Mouse (Mus musculus) spleen, postnatal 4 days (tissue): ENCODE measurements around the gene Megf6.

Experiments
- DNase-seq, 2 experiments: peaks; one replicate each; pipeline ENCODE4 v3.0.0; 2022; ENCODE audit warnings: low spot score in 2 of 2

Megf6 gene

DNA sequence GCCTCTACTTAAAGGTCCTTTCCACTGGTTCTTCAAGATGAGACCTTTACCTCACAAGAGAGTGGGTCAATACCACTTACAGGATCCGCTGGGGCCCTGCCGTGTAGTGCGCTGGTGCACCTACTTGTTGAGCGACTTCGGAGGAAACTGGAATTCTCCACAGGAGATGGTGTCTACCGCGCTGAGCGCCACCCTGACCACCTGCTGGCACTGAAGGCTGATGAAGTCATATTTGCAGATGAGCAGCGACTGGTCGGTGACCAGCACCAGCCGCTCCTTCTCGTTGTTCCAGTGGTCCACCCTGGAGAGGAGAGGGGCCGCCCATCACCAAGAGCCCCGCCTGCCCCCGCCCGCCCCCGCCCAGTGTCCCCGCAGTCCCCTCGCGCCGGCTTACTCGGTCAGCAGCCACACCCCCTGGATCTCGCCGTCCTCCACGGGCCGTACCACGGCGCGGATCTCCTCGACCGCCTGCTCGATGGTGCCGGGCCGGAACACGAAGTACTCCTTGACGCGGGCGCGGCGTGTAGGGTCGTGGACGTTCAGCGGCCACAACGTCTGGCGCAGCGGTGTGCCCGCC is 10.5 kb upstream of the Megf6 start:
- no peak for DNase-seq

DNA sequence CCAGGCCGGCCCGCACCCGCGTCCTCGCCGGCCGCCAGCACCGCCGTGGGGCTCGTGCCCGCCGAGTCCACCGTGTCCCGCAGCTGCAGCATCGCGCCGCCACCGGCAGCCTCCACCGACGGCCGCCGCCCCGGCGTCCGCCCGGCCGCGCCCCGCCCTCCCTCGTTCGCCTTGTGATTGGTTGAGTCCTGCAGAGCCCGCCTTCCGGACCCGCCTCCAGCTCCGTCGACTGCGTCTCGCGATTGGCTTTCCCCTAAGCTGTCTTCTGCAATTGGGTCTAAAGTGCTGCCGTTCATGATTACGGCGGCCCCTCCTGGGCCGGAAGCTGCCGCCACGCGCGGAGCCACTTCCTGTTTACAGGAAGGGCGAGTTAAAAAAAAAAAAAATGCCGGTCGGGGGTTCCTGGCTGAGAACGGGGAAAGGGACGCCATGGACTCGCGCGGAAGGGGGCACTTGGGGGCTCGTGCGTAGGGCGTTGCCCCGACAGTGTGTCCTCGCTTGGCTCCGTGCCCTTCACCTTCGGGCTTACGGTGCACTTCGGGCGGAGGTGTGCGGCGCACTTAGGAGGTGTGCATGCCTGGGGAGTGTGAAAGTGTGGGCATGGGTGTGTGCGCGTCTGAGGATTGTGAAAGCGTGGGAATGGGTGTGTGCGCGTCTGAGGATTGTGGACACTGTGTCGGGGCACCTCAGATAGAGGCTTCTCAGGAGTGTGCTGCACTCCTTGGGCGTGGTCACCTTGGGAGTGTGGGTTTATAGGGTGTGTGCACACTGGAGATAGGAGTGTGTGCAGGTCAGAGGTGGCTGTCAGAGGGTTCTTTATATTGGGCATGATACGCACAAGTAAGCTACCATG is 9.8 kb upstream of the Megf6 start, which contains the start of gene Tprgl:
Gene Tprgl (minus strand): TSS at position 129 of the 853 bp plus-strand sequence.
- peak; percentile 98 to 99 for DNase-seq

DNA sequence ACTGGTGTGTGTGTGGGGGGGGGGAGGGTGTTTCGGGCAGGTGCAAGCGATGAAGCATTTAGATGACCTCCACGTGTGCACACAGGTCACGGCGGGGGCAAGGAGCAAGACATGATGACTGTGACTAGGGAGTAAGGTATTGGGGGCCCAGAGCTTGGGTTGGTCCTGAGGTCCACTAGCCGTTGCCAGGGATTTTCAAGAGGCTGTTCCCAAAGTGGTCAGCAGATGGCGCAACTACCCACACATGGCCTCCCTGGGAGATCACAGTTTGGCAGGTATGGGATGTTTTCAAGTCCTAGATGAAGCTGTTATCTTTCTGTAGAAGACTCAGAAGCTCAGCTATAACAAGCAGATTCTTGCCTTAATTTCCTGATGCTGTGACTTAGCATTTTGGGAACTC is 7.2 kb upstream of the Megf6 start:
- DNase-seq = peak; percentile 79 to 94

DNA sequence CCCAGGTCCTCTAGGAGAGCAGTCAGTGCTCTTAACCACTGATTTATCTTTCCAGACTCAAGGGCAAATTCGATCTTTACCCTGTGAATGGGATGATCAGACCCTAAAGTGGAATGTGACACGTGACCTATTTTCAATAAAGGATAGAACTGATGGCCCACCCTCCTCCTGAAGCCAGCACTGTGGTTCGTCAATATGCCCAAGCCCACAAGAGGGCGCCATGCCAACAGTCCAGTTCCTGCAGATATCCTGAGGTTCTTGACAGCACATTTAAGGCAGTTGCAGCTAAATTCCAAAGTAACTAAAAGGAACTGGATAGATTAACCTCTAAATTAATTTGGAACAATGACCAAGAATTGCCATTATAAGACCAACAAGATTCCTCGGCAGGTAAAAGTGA is 3.5 kb upstream of the Megf6 start:
- DNase-seq = peak; percentile 66 to 85

DNA sequence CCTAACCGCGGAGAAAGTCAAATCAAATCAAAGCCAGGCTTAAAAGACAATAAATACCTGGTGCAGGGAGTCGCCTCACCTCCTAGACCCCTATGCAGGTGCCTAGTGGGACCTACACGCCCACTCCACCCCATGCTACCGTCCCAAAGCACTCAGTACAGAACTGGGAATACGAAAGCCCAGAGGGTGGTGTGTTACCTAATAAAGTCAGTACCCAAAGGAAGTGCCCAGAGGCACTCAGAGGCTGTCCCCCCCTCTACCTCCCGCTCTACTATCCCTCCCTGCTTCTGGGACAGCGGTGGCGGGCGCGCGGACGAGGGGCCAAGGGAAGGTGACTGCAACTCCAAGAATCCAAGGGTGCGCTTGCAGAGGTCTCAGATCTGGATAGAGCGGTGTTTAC is 509 bp upstream of the Megf6 start:
- no peak for DNase-seq

DNA sequence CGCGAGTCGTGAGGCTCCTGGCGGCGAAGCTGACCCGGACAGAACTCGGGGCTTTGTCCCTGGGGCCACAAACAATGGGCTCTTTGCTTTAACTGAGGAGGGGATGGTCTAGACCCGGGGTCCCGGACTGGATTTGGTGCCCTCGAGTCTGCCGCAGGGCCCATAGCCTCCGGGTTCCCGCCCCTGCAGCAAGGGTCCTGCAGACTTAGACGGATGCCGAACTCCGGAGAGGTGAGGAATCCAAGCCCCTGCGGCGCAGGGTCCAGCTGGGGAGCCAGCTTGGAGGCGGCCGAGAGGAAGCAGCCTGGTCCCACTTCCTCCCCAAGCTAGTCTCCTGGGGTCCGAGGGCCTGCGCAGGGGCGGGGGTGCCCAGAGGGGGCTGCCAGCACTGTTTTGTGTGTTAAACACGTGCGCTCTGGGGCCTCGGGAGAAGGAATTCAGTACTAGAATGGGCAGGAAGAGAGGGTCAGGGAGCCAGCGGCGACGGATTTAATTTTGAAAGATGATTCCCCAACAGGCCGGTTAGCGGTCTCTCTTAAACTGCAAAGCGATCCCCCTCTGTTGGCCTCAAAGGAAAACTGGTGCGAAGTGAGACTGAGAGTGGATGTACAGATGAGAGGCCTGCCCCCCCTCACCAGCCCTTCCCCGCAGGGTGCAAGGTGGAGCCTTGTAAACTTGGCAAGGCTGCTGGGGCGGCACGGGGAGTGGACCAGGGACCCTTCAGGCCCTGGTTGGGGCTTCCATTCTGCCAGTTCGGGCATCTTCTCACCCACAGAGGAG is 811 bp downstream of the Megf6 start:
- no peak for DNase-seq

DNA sequence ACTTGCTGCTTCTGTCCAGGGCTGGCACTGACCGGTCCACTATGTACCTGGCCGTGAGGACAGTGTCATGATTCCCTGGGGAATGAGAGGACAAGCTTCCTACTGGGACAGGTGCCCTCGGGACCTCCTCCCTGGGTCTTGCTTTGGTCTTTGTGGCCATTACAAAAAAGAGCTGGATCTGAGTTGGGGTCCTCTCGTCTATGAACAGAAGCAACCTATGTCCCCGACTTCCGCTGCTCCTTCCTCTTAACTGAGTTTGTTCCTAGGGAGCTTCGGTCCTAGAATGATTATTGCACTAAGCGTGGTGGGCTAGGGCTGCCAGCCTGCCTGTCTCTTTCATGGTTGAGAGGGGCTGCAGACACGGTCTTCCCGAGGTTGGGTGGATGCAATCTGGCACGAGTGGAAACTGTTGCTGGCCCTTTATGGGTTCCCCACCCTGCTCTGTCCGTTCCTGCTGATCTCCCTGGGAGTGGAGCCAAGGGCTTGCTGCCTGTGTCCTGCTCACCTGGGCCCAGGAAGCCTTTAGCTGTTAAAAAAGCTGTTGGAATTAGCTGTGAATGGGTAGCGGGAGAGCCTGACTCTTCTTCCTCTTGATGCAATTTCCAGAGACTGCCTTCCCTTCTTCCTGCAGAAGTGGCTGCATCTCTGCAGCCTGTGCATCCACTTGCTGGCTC is 1.5 kb downstream of the Megf6 start:
- no peak for DNase-seq

DNA sequence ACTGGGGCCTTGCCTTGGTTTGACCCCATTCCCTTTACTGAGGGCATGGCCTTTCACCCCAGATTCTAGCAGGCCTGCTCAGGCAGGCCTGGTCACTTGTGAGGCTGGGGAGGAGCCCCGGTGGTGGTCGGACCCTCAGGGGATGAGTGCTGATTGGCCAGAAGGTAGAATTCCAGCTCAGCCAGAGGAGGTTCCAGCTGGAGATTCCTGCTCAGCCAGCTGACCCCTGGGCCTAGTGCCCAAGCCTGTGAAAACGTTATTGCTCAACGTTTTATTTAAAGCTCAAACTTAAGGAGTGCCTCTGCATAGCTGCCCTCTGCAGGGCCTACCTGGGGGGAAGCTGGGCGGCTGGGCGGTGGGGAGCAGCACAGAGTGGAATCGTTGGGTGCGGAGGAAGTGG is 6.7 kb downstream of the Megf6 start:
- no peak for DNase-seq

DNA sequence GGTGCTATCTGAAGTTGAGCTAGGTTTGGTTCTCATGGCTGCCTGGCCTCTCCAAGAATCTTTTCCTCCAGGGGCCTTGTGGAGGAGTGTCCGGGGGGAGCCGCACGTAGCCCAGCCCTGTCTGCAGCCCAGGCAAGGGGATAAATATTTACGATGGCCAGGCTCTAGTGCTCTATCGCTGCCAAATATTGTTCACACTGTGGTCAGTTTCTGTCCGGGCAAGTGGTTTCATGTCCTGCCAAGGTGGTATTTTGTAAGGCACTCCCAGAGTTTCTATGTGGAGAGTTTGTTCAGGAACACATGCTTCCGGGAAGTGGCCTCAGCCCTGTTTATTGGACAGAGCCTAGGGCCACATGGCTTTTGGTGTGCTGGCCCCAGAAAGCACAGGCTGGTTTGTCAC is 10.5 kb downstream of the Megf6 start:
- DNase-seq = no peak

DNA sequence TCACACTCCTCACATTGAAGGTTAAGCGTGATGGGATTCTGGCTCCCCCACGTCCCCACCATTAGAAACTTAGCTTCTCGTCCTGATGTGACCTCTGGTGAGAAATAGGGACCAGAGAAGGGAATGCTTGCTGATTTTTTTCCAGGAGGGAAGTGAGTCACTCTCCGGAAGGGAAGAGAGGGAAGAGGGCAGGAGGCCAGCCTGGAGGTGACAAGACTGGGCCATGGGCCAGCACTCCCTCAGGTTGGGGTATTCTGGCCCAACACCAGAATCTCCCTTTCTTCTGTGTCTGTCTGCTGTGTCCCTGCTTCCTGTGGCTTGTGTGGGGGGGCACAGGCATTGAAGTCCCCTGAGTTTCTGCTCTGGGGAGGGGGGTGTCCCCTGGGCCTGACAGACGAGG is 13.0 kb downstream of the Megf6 start:
- no peak for DNase-seq

DNA sequence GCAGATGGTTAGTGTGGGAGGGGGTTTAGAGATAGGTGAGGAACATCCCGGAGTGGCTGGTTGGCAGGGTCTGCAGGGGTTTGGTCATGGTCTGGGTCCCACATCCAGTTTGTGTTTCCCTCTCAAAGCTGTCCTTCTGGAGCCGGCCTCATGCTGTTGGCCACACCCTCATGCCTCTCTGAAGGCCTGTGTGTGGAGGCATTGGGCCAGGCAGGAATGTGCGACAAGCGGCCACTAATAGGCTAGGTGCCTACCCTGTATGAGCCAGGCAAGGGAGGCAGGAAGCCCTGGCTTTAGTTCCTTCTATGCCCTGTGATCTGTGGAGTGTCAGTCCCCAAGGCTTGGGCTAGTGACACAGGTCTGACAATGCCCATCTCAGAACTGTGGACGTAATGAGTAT is 14.5 kb downstream of the Megf6 start:
- DNase-seq = no peak

DNA sequence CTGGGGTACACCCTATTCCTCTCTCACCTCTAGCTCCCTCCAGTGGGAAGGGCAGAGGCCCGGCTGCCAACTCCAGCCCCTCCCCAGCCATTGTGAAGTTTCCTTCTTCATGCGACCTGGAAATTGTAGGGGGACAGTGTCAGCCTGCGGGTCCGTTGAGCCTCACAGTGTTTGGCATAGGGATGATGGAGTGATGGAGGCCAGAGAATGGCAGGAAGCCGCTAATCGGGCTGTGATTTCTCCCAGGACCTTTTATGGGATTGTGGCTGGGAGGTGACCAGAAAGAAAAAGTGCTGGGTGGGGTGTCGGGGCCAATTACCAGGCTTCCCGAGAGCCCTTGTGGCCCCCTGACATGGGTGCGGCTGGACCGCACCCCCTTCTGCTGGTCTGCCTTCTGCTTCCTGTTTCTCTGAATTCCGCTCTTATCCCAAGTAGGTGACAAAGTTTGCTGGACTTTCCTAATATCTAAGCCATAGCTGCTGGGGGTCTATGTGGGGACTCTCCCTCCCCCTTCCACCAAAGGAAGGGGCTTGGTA is 15.5 kb downstream of the Megf6 start:
- no peak for DNase-seq

DNA sequence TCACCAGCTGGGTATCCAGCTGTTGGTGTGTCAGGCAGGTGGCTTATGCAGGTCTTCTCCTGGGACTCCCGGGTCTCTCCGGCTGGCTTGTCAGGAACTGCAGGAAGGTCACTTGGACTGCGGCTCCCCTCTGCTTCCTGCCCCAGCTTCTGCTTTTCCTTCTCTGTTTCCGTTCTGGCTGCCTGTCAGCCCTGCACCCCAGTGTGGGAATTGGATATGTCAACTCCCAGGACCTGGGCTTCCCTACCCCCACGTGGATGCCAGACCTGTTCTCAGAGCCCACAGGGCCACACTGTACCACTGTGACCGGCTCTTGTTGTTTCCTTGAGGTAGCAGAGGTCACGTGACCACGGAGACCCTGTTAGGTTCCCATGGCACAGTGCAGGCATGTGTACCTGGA is 18.4 kb downstream of the Megf6 start:
- no peak for DNase-seq

DNA sequence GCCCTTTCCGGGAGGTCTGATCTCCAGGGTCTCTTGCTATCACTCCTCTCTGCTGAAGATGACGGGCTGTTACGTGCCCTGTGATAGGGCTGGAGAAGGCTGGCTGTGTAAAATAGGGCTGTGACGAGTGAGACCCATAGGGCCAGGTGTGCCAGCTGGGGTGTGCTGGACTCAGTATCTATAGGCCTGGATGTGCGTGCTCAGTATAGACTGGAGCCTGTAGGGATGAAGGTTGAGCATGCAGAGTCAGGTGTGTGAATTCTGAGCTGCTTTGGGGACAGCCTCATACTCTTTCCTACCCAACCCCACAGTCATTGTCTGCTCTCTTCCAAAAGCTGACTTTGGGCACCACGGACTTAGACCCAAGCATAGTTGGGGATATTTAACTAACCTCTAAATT is 27.4 kb downstream of the Megf6 start:
- DNase-seq = no peak

DNA sequence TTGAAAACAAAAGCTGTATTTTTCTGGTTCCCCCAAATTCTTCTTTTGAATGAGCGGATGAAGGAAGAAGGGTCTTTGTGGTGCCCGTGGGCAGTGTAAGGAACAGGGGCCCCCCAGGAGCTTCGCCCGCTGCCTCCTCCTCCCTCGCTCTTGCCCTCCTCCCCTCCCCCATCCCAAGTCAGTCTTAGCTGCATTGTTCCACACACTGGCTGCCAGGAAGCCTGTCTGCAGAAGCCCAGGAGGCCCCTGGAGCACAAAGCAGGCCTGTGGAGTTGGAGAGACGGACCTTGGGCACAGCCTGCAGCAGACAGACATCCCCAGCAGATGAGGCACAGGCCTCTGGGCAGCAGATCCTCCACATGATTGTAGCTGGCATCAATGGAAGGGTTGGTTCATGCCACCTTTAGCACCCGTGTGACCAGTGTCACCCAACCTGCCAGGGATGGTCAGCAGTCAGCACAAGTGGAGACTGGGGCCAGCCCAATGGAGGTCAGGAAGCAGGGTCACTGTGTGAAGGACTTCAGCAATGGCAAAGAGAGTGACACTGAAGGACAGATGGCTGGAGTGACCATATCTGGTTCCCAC is 27.9 kb downstream of the Megf6 start:
- no peak for DNase-seq

DNA sequence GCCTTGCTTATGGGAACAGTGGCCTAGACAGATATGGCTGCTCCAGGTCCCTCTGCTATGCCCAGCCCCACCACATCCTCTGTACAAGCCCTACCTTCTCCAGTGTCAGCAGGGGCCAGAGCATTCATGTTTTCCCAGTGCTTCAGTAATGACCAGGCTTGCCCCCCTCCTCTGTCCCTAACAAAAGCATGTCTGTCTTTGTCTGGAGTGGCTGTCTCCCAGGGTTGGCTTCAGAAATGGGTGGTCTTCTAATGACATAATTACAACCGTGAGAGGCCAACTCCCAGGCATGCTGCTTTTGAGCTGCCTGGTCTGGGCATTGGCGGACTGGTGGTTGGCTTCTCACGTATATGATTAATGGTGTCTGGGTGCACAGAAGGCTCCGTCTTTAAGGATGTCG is 31.0 kb downstream of the Megf6 start:
- DNase-seq = no peak

DNA sequence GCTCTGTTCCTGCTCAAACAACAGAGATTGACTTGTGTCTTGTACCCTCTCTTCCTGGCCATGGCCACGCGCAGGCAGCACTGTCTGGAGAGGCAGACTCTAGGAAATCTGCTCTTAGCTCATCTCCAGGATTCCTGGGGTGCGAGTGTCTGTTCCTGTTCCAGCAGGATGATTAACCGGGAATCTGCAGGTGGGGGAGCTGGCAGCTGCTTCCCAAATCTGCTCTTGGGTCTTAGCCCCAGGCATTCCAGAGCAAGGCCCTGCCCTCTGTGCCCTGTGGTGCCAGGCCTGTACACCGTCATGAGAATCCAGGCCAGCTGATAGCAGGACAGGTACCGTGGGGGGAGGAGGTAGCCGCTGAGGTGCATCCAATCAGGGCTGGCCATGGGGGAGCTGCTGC is 34.0 kb downstream of the Megf6 start:
- no peak for DNase-seq

DNA sequence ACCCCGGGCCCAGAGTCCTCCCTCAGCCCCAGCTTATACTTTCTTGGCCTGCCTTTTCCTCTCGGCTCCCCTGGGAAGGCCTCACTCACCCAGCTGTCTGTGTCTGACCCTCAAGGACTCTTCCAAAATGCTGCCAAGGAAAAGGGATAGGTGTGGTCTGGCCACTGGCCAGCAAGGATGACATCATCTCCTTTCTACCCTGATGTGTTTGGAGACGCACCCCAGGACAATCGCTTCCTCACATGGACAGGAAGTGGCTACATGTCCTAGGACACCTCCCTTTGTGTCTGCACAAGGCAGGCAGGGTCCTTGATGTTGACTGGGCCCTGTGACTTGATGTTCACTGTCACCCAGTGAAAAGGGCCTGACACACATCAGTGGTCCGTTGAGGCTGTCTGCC is 34.9 kb downstream of the Megf6 start:
- no peak for DNase-seq

DNA sequence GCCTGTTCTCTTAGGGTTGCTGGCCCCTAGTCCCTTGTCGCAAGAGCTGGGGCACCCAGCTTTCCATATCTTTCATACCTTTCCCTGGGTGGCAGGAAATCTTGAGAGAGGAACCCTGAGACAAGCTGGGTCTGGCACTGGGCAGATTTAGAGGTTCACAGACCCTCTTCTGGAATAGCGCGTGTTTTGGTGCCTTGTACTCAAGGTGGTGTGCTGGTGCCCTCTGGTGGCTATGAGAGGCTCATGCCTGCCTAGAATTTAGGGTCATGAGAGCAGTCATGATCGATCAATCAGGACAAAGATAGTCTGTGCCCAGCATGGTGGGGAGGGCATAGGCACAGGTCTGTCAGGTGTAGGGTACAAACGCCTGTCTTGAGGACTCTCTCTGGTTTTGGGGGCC is 36.7 kb downstream of the Megf6 start:
- DNase-seq = peak; percentile 45 to 80

DNA sequence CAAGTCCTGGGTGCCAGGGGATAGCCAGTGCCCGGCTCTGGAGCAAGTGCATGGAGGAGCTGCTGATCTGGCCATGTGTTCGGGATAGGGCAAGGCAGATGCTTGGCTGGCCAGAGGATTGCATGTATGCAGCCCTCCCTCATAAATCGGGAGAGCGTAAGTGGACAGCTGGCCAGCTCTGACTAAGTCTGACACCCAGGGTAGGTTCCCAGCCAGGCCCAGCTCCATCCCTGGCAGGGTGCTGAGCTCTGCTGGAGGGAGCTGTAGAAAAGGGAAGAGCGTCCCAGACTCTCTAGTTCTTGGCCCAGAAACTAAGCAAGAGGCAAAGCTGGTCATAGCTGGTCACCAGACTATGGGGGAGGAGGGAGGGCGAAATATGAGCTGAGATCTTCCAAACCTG is 38.5 kb downstream of the Megf6 start:
- no peak for DNase-seq

DNA sequence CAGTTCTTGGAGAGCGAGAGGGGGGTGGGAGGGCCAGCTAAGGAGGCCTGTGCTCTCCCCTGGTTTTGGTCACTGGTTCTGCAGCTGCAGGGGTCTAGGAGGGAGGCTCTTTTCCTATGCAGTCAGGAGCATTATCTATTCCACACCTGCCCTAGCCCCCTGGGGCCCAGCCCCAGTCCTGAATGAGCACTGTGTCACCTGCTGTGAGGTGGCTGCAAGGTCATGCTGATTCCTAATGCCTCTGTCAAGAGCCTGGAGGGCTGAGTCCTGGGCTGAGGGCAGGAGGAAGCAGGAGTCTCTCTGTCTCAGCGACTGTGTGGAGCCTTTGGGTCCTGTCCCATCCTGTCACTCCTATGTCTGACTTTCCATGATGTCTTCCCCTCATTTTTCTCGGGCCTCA is 39.3 kb downstream of the Megf6 start:
- DNase-seq = no peak

DNA sequence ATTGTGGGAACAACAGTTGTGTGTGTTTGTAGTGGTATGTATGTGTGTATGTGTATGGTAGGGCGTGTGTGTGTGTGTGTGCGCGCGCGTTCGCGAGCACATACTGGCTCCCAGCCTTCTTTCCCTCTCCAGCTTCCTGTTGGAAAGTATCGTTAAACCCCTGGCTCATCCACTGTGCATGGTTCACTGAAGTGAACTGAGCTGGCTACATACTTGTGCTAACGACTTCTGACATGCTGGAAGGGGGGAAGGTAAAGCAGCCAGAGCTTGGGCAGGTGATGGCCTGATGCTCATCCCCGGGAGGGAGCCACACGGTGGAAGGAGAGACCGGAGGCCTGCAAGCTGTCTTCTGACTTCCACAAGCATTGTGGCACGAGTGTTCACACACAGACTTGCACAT is 40.9 kb downstream of the Megf6 start:
- DNase-seq = no peak
